Mouse (Mus musculus): Measurements from ENCODE around the gene Kif21b.

Kif21b gene

GRCm38 (mm10) chr1:136128944-136129589 lies 2.1 kb upstream of the Kif21b start:
- DNase-seq (ENCODE audit: low spot score): no peak

DNA sequence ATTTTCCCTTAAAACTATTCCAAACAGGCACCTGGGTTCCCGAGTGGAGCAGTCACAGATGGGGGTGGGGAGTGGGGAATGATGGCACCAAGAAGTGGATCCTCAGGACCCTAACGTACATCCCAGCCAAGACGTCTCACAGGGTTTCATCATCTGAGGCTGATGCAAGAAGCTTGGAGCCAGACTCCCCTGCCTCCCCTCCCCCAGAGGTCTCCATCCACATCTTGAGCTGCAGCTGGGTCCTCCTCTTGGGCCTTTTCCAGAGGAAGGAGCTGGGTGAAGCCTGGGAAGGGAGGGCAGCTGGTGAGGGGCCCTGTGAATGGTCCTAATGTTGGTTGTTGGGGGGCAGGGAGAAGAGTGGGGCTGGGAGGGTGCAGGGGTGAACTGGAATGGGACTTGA lies 1.1 kb upstream of the Kif21b start:
- DNase-seq (ENCODE audit: low spot score): no peak

DNA sequence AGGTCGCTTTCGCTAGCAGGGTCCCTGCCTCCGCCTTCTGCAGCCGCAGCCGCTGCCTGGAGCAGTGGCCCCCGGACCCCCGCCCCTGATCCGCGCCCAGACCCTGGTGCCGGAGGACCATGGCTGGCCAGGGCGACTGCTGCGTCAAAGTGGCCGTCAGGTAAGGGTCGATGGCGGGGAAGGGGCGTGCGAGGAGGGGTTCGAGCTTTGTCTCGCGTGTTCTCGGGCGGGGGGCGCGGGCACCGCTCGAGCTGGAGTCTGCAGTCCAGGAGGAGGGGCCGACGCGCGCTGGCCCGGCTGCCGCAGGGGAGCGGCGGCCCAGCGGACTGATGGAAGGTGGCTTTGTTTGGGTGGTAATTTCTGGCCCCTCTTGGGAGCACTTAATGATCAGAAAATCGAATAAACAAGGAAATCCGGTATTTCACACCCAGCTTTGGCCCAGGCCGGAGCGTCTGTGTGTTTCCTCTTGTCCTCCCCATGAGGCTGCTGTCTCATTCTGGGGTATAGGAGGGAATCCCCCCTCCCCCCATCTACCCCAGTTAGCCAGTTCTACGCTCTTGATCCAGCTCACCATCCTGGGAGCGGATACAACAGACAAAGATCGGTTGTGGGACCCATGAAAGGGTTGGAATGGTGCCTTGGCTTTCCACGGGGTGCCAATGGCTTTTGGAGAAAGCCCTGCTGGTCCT lies 558 bp downstream of the Kif21b start:
- DNase-seq (ENCODE audit: low spot score): no peak

DNA sequence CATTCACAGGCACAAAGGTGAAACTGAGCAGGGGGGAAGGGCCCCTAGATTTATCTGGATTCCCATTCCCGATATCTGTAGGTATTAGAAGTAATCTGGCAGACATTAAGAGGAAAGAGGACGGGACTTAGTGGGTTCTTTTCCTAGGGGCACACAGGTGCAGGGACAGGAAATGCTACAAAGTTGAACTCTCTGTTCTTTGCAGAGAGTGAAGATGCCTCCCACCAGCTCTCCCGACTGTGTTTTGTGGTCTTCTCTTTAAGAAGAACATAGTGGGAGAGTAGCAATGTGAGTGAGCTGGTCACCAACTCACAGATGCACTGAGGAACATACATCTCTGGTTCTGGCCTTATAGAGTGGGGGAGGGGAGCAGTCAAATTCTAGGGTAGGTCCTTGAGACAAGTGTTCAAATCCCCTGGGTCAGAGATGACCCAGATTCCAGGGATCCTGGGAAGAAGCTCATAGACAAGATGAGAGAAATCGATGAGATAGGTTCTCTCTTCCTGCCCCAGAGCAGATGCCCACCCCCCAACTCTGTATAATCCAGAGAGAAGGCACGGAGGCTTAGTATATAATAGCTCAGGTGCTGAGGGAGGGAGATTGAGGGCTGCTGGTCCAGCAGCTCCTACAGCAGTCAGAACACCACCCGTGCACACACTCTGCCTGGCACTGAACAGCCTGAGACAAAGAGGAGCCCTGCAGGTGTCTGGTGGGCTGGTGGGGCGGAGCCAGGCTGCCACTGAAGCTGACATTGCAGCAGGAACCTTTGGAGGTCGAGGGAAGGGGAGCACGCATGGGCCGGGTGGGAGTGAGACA lies 1.4 kb downstream of the Kif21b start:
- no peak for DNase-seq (ENCODE audit: low spot score)

GRCm38 (mm10) chr1:136133570-136134240 lies 2.5 kb downstream of the Kif21b start:
- no peak for DNase-seq (ENCODE audit: low spot score)

- DNase-seq (ENCODE audit: low spot score): no peak
These were observed 3.4 kb downstream of the Kif21b start for GRCm38 (mm10) chr1:136134547-136134946.

DNA sequence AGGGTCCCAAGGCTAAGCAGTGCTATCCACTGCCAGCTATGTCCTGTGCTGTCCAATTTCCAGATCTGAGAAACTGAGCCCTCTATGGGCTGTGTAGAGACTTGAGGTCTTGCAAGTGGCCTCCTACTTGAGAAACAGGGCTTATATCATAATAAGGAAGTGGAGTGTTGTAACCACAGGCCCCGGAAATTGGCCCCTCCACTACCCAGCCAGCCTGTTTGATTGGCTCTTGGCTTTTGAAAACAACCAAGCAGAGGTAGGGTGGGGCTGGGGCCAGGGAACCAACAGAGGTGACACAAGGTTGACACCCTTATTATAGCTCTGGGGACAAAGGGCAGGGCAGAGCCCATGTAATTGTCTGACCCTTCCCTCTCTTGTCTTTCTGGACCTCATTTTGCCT lies 3.9 kb downstream of the Kif21b start:
- DNase-seq (ENCODE audit: low spot score): no peak

GRCm38 (mm10) chr1:136135777-136136444 lies 4.7 kb downstream of the Kif21b start:
- no peak for DNase-seq (ENCODE audit: low spot score)

- no peak for DNase-seq (ENCODE audit: low spot score)
These were observed 5.4 kb downstream of the Kif21b start for GRCm38 (mm10) chr1:136136547-136136946.

GRCm38 (mm10) chr1:136137071-136137531 lies 5.9 kb downstream of the Kif21b start:
- no peak for DNase-seq (ENCODE audit: low spot score)

GRCm38 (mm10) chr1:136137575-136137974 lies 6.4 kb downstream of the Kif21b start:
- no peak for DNase-seq (ENCODE audit: low spot score)

DNA sequence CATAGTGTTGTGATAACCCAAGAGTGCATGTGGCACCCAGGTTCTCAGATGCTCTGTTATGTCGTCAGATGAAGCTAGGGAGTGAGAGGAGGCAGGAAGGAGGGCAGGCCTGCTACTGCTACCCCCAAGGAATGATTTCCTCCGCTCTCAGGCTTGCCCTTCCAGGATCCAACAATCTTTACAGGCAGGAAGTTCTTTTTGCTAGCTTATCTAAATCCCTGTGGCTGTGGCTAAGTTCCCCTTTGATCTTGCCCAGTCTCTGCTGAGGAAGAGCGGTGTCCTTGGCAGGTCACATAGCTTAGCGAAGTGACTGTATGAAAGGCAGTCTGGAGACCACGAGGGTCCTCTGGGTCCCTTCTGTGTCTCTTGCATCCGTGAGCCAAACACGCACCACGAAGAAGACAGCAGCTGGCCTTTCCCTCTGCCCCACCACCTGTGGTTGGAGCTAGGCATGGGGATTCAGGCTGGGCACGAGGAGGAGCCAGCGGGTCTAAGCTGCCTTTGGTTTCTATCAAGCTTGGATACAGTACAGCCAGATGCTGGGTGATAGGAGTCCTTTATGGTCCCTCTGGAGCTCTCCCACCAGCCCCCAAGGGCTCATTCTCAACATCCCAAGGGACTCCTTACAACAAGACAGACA lies 7.1 kb downstream of the Kif21b start:
- no peak for DNase-seq (ENCODE audit: low spot score)

DNA sequence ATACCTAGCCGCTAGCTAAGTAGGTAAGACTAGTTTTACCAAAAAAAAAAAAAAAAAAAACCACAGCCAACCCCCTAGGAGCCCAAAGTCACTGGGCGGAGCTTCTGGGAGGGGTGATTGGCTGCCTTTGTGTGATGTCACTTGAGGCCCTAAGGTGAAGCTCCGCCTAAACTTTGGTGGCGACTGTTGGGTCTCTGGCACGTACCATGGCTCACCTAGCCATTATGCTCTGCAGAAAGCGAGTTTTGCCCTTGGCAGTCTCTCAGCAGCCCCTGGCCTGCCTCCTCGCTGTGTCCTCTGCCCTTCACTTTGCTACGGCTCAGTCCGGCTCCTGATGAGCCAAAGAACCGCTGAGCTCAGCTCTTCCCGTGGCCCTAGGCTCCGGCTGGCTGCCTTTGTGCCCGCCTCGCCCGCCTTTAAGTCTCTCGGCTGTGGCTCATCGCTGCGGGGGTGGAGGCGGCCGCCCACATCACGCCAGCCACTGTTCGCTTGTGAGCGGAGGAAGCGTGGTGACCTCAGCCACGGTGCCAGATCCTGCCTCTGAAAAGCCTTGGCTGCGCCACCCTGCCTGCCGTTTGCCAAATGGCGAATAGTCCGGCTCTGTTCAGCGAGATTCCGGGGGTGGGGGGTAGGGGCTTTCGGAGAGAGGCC lies 8.9 kb downstream of the Kif21b start:
- peak; percentile 67 for DNase-seq (ENCODE audit: low spot score)

DNA sequence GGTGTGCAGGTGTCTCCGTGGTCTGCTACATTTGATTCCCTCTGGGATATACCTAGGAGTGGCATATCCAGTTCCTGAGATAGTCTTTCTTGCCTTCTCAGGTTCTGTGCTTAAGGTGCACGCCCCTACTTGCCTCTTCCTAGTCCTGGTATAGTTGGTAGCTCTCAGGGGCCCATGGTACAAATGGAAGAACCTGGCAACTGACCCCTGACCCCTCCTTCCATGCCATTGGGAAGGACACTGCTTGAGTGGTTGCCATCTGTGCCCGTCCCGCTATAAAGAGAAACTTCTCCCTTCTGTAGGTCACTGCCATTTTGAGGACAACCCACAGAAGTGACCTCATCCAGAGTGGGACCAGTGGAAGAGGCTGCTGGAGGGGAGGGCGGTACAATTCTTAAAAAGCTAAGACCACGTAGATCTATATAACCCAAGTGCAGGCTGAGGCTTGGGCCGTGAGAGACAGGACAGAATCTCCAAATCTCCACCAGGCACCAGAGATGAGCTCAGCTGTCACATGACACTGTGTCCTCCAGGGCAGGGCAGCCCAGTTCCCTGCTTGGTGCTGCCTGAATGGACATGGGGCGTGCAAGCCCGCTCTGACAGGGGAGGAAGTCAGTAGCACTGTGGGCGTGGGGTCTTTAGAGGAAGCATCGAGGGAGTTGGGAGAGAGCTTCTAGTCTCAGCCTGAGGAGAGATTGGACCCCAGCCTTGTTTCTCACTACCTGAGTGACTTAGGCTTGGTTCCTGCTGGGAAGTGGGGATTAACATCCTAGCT lies 10.2 kb downstream of the Kif21b start:
- DNase-seq (ENCODE audit: low spot score): no peak

DNA sequence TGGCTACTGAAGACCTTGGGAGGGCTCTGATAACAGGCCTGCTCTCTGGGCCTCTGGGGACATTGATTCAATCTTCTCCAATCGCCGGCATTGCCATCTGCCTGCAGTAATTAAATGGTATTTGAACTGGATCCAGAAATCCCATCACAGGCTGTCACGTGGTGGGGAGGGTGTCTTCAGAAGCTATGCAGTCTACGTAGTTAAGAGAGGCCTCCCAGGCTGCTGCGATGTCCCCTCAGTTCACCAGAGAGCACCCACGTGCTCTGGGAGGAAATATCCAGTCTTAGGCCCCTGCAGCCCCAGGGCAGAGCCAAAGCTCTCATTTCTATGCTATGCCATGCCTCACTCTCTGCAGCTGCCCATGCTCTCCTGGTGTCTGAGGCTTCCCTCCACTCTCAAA lies 11.1 kb downstream of the Kif21b start:
- DNase-seq (ENCODE audit: low spot score): no peak

GRCm38 (mm10) chr1:136143514-136143913 lies 12.3 kb downstream of the Kif21b start:
- no peak for DNase-seq (ENCODE audit: low spot score)

GRCm38 (mm10) chr1:136149702-136150101 lies 18.5 kb downstream of the Kif21b start:
- DNase-seq (ENCODE audit: low spot score): no peak

GRCm38 (mm10) chr1:136151371-136151770 lies 20.2 kb downstream of the Kif21b start:
- DNase-seq (ENCODE audit: low spot score): no peak

- no peak for DNase-seq (ENCODE audit: low spot score)
These were observed 25.1 kb downstream of the Kif21b start for GRCm38 (mm10) chr1:136156304-136156703.

- DNase-seq (ENCODE audit: low spot score): no peak
These were observed 25.8 kb downstream of the Kif21b start for GRCm38 (mm10) chr1:136156951-136157350.

All from testis, postnatal 14 days (tissue).